Mouse (Mus musculus) midbrain, embryonic 16.5 days (tissue): ENCODE results near the gene Tpk1. TPM values are rescaled to one million over a fixed set of nuclear protein-coding genes. Genes with fewer than 3 reads are reported as not detected.

Experiments
- ATAC-seq: fragments of 200-750 bp; cut with Nextera tagmentation; 2 replicates; pipeline ENCODE4 v1.8.0; 2017; ENCODE audit warnings: moderate TSS enrichment
- H3K27ac ChIP-seq: fragments of 300-500 bp; sonication (generic); 2 replicates; pipeline ENCODE4 v1.5.1; 2014; ENCODE audit warnings: mild to moderate bottlenecking, low read length, mixed read lengths
- H3K27me3 ChIP-seq: fragments of 300-500 bp; sonication (generic); 2 replicates; pipeline ENCODE4 v1.6.1; 2014; ENCODE audit warnings: low read depth, low read length, mixed read lengths; ENCODE audit not compliant: control insufficient read depth, insufficient read depth
- H3K36me3 ChIP-seq: fragments of 300-500 bp; sonication (generic); 2 replicates; pipeline ENCODE4 v1.6.1; 2014; ENCODE audit warnings: mild to moderate bottlenecking, low read length, moderate library complexity, mixed read lengths; ENCODE audit not compliant: control insufficient read depth, insufficient read depth
- H3K4me1 ChIP-seq: fragments of 300-500 bp; sonication (generic); 2 replicates; pipeline ENCODE4 v1.6.1; 2014; ENCODE audit warnings: mild to moderate bottlenecking, low read length, mixed read lengths; ENCODE audit not compliant: control insufficient read depth, insufficient read depth
- H3K4me2 ChIP-seq: fragments of 300-500 bp; sonication (generic); 2 replicates; pipeline ENCODE4 v1.6.1; 2014; ENCODE audit warnings: mild to moderate bottlenecking, low read length, mixed read lengths
- H3K4me3 ChIP-seq: fragments of 300-500 bp; sonication (generic); 2 replicates; pipeline ENCODE4 v1.5.1; 2014; ENCODE audit warnings: low read depth, mild to moderate bottlenecking, low read length, moderate library complexity, mixed read lengths
- H3K9ac ChIP-seq: fragments of 300-500 bp; sonication (generic); 2 replicates; pipeline ENCODE4 v1.6.1; 2014; ENCODE audit warnings: low read depth, low read length, mixed read lengths
- H3K9me3 ChIP-seq: fragments of 300-500 bp; sonication (generic); replicated peaks from 2 replicates; pipeline ENCODE4 v1.6.1; 2014; ENCODE audit warnings: mild to moderate bottlenecking, low read length, mixed read lengths; ENCODE audit not compliant: control insufficient read depth, poor library complexity, severe bottlenecking
- WGBS: fragments of 180-500 bp; shearing (Covaris S2); extraction: QIAGEN DNeasy Blood & Tissue Kit; methylation state at CpG from one replicate; pipeline ENCODE4 v1.1.7; 2014; 5-methylcytosine and 5-hydroxymethylcytosine counted together
- polyA plus RNA-seq: library from polyadenylated mRNA; unstranded; fragments of >200 nt; fragmentation: Nextera tagmentation; extraction: Ambion mirVana; gene quantifications from 2 replicates; pipeline ENCODE4 v1.2.1, GENCODE M21; 2015

Gene Tpk1
- polyA plus RNA-seq, 1 experiment from 2014 or later = 6.1 TPM

GRCm38 (mm10) chr6:43674986-43675760, 9.1 kb upstream of the Tpk1 start:
- Histone ChIP-seq H3K9me3 (no peaks in the 10 kb centered on the region), H3K36me3 (no peaks in the 10 kb centered on the region), H3K4me1 (no peaks in the 10 kb centered on the region), H3K4me2 (no peak overlapping the region), H3K27me3 (no peaks in the 10 kb centered on the region), H3K27ac (no peak overlapping the region), H3K9ac (no peak overlapping the region), H3K4me3 (no peak overlapping the region)
- WGBS = 60% methylated on average over 3 of the region's 3 CpGs
- ATAC-seq = no peak

GRCm38 (mm10) chr6:43670939-43671338, 4.9 kb upstream of the Tpk1 start:
- WGBS = 91% methylated on average over 2 of the region's 2 CpGs
- no peaks in the 10 kb centered on the region for H3K36me3 ChIP-seq
- no peak overlapping the region for H3K9ac ChIP-seq
- H3K4me1 ChIP-seq = peaks cover 4% of the 10 kb centered on the region; the same call in 1 of the 2 replicates
- H3K4me2 ChIP-seq = no peak overlapping the region
- ATAC-seq = no peak
- no peak overlapping the region for H3K27ac ChIP-seq
- H3K27me3 ChIP-seq = no peaks in the 10 kb centered on the region
- no peak overlapping the region for H3K4me3 ChIP-seq
- no peaks in the 10 kb centered on the region for H3K9me3 ChIP-seq

GRCm38 (mm10) chr6:43667681-43668080, 1.6 kb upstream of the Tpk1 start:
- no peaks in the 10 kb centered on the region for H3K27me3 ChIP-seq
- H3K27ac ChIP-seq = no peak overlapping the region
- H3K9ac ChIP-seq = no peak overlapping the region
- WGBS = 97% methylated on average over 2 of the region's 2 CpGs
- H3K4me1 ChIP-seq = peaks cover 9% of the 10 kb centered on the region
- no peak for ATAC-seq
- no peak overlapping the region for H3K4me2 ChIP-seq
- no peak overlapping the region for H3K4me3 ChIP-seq
- no peaks in the 10 kb centered on the region for H3K36me3 ChIP-seq
- no peaks in the 10 kb centered on the region for H3K9me3 ChIP-seq

- WGBS = 85% methylated on average over 7 of the region's 7 CpGs
- peak overlapping the region; percentile 96 for H3K27ac ChIP-seq
- H3K4me3 ChIP-seq = peak overlapping the region; percentile 52
- peak overlapping the region; percentile 48 for H3K4me2 ChIP-seq
- peaks cover 9% of the 10 kb centered on the region for H3K4me1 ChIP-seq
- ATAC-seq = peak; percentile 18
- no peaks in the 10 kb centered on the region for H3K36me3 ChIP-seq
- H3K9ac ChIP-seq = peak overlapping the region; percentile 80
- H3K9me3 ChIP-seq = no peaks in the 10 kb centered on the region
- H3K27me3 ChIP-seq = no peaks in the 10 kb centered on the region
Observed at GRCm38 (mm10) chr6:43666611-43667400, 728 bp upstream of the Tpk1 start.

- WGBS = 88% methylated on average over 2 of the region's 2 CpGs
- ATAC-seq = no peak
- Histone ChIP-seq H3K9me3 (no peaks in the 10 kb centered on the region), H3K9ac (no peak overlapping the region), H3K27ac (no peak overlapping the region), H3K4me1 (peaks cover 9% of the 10 kb centered on the region), H3K4me3 (no peak overlapping the region), H3K36me3 (no peaks in the 10 kb centered on the region), H3K27me3 (no peaks in the 10 kb centered on the region), H3K4me2 (no peak overlapping the region)
Observed at GRCm38 (mm10) chr6:43661822-43662221, 4.3 kb downstream of the Tpk1 start.

- H3K4me3 ChIP-seq = no peak overlapping the region
- no peak overlapping the region for H3K4me2 ChIP-seq
- H3K36me3 ChIP-seq = no peaks in the 10 kb centered on the region
- H3K4me1 ChIP-seq = no peaks in the 10 kb centered on the region
- ATAC-seq = no peak
- no peak overlapping the region for H3K9ac ChIP-seq
- no peaks in the 10 kb centered on the region for H3K9me3 ChIP-seq
- H3K27me3 ChIP-seq = no peaks in the 10 kb centered on the region
- WGBS = 87% methylated on average over 4 of the region's 4 CpGs
- H3K27ac ChIP-seq = no peak overlapping the region
Observed at GRCm38 (mm10) chr6:43658290-43658689, 7.8 kb downstream of the Tpk1 start.

GRCm38 (mm10) chr6:43657845-43658244, 8.2 kb downstream of the Tpk1 start:
- H3K27ac ChIP-seq = no peak overlapping the region
- H3K4me3 ChIP-seq = no peak overlapping the region
- no peak overlapping the region for H3K4me2 ChIP-seq
- no peaks in the 10 kb centered on the region for H3K9me3 ChIP-seq
- no peaks in the 10 kb centered on the region for H3K4me1 ChIP-seq
- WGBS = 85% methylated on average over 3 of the region's 3 CpGs
- no peaks in the 10 kb centered on the region for H3K36me3 ChIP-seq
- no peak overlapping the region for H3K9ac ChIP-seq
- no peaks in the 10 kb centered on the region for H3K27me3 ChIP-seq
- no peak for ATAC-seq

- Histone ChIP-seq H3K4me2 (no peak overlapping the region), H3K9me3 (no peaks in the 10 kb centered on the region), H3K4me1 (no peaks in the 10 kb centered on the region), H3K4me3 (no peak overlapping the region), H3K27ac (no peak overlapping the region), H3K27me3 (no peaks in the 10 kb centered on the region), H3K36me3 (no peaks in the 10 kb centered on the region), H3K9ac (no peak overlapping the region)
- 86% methylated on average over 8 of the region's 8 CpGs for WGBS
- no peak for ATAC-seq
Observed at GRCm38 (mm10) chr6:43654876-43655456, 11.1 kb downstream of the Tpk1 start.

GRCm38 (mm10) chr6:43649516-43649915, 16.6 kb downstream of the Tpk1 start:
- no peak overlapping the region for H3K9ac ChIP-seq
- H3K27ac ChIP-seq = no peak overlapping the region
- no peak for ATAC-seq
- H3K36me3 ChIP-seq = no peaks in the 10 kb centered on the region
- no peaks in the 10 kb centered on the region for H3K4me1 ChIP-seq
- WGBS = 85% methylated on average over 2 of the region's 2 CpGs
- no peaks in the 10 kb centered on the region for H3K9me3 ChIP-seq
- no peak overlapping the region for H3K4me2 ChIP-seq
- H3K27me3 ChIP-seq = no peaks in the 10 kb centered on the region
- H3K4me3 ChIP-seq = no peak overlapping the region
